Mouse (Mus musculus) macrophage (primary cell): ENCODE measurements around the gene Ccdc38. TPM values are rescaled to one million over a fixed set of nuclear protein-coding genes. Genes with fewer than 3 reads are reported as not detected.
A peak's percentile ranks its signal among the peaks of the same experiment; 100 is the strongest.
"Not testable (repeated sequence)": the region's sequence is repeated elsewhere in the genome, so short reads cannot be mapped to it uniquely, and the experiment has no call there.

Experiments used
- H3K27ac ChIP-seq: fragments of 350-480 bp; formaldehyde crosslinking; 2 replicates; pipeline ENCODE4 v1.9.0; 2021
- H3K36me3 ChIP-seq: fragments of 350-480 bp; formaldehyde crosslinking; 2 replicates; pipeline ENCODE4 v1.9.0; 2021; ENCODE audit errors: inconsistent target
- H3K4me3 ChIP-seq: fragments of 350-480 bp; formaldehyde crosslinking; 2 replicates; pipeline ENCODE4 v1.9.0; 2021; ENCODE audit errors: inconsistent target
- H3K79me2 ChIP-seq: fragments of 350-480 bp; formaldehyde crosslinking; 2 replicates; pipeline ENCODE4 v1.9.0; 2021; ENCODE audit errors: inconsistent target
- WGBS: methylation state at CpG from one replicate; pipeline ENCODE4 v1.1.7; 2026; ENCODE audit warnings: inconsistent platforms; ENCODE audit not compliant: missing documents; 5-methylcytosine and 5-hydroxymethylcytosine counted together
- polyA plus RNA-seq: library from polyadenylated mRNA; stranded (reverse); fragments of 250-400 nt; gene quantifications from 3 replicates; pipeline ENCODE4 v1.2.4, GENCODE M21; 2018; ENCODE audit warnings: inconsistent platforms

The Ccdc38 gene
- polyA plus RNA-seq, 1 experiment from 2014 or later: not detected

DNA sequence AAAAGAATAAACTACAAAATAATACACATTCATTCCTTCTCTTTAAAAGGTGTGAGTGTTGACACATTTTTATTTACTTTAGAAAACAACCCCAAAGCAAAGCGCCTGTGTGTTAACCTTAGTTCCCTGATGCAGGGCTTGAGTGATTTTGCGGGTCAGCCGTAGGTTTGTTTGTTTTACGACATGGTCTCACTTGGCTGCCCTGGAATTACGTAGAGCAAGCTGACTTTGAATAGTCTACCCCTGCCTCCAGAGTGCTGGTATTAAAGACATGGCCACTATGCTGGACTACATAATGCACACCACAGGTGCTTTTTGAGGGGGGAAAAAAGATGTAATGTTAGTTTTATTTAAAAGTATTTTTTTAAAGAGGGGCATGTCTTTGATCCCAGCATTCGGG, 1.6 kb upstream of the Ccdc38 start:
- H3K4me3 ChIP-seq: no peak overlapping the region
- H3K27ac ChIP-seq: no peak overlapping the region
- no peaks in the 10 kb centered on the region for H3K36me3 ChIP-seq
- no peaks in the 10 kb centered on the region for H3K79me2 ChIP-seq
- 94% methylated on average over 6 of the region's 6 CpGs for WGBS

GRCm38 (mm10) chr10:93539775-93540430, 529 bp upstream of the Ccdc38 start, which contains the start of gene Amdhd1:
Gene Amdhd1 (minus strand): TSS chr10:93540033.
- no peaks in the 10 kb centered on the region for H3K79me2 ChIP-seq
- H3K36me3 ChIP-seq: no peaks in the 10 kb centered on the region
- WGBS: under 1% methylated on average over 31 of the region's 35 CpGs
- peak within 1 kb of the TSS; percentile 34 for H3K4me3 ChIP-seq
- H3K27ac ChIP-seq: 0 out of 2 replicates have a peak within 1 kb of the TSS, but pooled peaks have one; percentile 5

DNA sequence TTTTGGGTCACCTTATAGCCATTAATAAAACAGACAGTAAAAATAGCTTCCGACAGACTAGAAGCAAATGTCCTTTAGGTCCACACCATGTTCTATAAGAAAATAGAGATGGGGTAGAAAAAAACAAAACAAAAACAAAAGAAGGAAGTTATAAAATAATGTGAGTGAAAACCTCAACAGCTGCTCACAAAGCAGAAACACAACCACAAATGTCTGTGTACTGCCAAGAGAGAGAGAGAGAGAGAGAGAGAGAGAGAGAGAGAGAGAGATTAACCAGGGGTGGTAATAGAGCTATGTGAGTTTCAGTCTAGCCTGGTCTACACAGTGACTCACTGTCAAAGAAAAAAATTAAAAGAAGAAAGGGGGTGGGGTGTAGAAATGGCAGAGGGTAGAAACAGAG, 1.2 kb downstream of the Ccdc38 start:
- Histone ChIP-seq H3K79me2 (no peaks in the 10 kb centered on the region), H3K4me3 (no peak overlapping the region), H3K36me3 (no peaks in the 10 kb centered on the region), H3K27ac (no peak overlapping the region)
- 56% methylated on average over 1 of the region's 1 CpGs for WGBS

GRCm38 (mm10) chr10:93542356-93542755, 1.9 kb downstream of the Ccdc38 start:
- 78% methylated on average over 4 of the region's 4 CpGs for WGBS
- no peaks in the 10 kb centered on the region for H3K79me2 ChIP-seq
- no peak overlapping the region for H3K4me3 ChIP-seq
- H3K27ac ChIP-seq: no peak overlapping the region
- H3K36me3 ChIP-seq: no peaks in the 10 kb centered on the region

GRCm38 (mm10) chr10:93543176-93543575, 2.7 kb downstream of the Ccdc38 start:
- no peak overlapping the region for H3K4me3 ChIP-seq
- WGBS: 95% methylated on average over 6 of the region's 6 CpGs
- H3K36me3 ChIP-seq: no peaks in the 10 kb centered on the region
- no peaks in the 10 kb centered on the region for H3K79me2 ChIP-seq
- H3K27ac ChIP-seq: no peak overlapping the region

GRCm38 (mm10) chr10:93544172-93544571, 3.7 kb downstream of the Ccdc38 start:
- WGBS: 95% methylated on average over 5 of the region's 5 CpGs
- Histone ChIP-seq H3K27ac (no peak overlapping the region), H3K79me2 (no peaks in the 10 kb centered on the region), H3K4me3 (no peak overlapping the region), H3K36me3 (no peaks in the 10 kb centered on the region)

DNA sequence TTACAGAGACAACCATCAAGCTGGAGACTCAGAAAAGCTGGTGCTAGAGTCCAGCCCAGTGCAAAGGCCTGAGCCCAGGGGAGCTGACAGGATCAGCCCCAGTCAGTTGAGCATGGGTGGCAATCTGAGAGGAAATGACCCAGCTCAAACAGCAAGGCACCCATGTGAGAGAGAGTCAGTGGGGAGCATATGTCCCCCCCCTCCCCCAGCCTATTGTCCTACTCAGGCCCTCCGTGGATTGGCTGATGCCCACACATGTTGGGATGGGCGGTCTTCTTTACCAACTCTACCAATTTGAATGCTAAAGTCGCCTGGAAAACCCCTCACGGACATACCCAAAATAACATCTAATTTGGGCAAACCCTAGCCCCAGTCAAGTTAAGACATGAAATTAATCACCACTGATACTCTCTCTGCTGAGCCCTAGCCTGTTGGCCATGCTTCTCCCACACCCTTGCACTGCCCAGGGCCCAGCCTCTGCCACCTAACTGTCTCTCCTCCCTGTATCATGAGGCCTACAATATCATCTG, 7.4 kb downstream of the Ccdc38 start:
- Histone ChIP-seq H3K79me2 (no peaks in the 10 kb centered on the region), H3K36me3 (no peaks in the 10 kb centered on the region), H3K4me3 (no peak overlapping the region), H3K27ac (no peak overlapping the region)
- WGBS: 95% methylated on average over 4 of the region's 4 CpGs

- no peaks in the 10 kb centered on the region for H3K36me3 ChIP-seq
- no peak overlapping the region for H3K4me3 ChIP-seq
- WGBS: 11% methylated on average over 7 of the region's 7 CpGs
- H3K27ac ChIP-seq: no peak overlapping the region
- no peaks in the 10 kb centered on the region for H3K79me2 ChIP-seq
These were observed 8.6 kb downstream of the Ccdc38 start for GRCm38 (mm10) chr10:93548991-93549390.

DNA sequence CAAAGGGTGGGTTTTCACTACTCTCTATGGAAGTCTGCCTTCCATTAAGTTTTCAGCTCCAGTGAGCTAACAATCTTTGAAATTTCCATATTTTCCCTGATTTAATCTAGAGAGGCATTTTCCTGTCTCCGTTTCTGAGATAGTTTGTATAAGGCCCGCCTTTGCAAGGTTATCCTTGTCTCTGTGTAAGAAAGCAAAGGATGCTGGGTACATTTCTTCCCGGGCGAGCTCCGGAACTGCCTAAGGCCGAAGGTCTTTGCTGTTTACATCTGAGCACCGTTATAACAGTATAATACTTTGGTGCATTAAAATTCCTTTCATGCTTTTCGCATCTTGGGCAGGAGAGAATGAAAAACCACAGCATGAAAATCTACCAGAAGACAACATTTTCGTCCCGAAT, 9.4 kb downstream of the Ccdc38 start:
- Histone ChIP-seq H3K79me2 (no peaks in the 10 kb centered on the region), H3K36me3 (no peaks in the 10 kb centered on the region), H3K4me3 (no peak overlapping the region), H3K27ac (no peak overlapping the region)
- 95% methylated on average over 10 of the region's 10 CpGs for WGBS

- H3K36me3 ChIP-seq: no peaks in the 10 kb centered on the region
- H3K4me3 ChIP-seq: no peak overlapping the region
- H3K79me2 ChIP-seq: no peaks in the 10 kb centered on the region
- 70% methylated on average over 8 of the region's 8 CpGs for WGBS
- H3K27ac ChIP-seq: no peak overlapping the region
These were observed 12.2 kb downstream of the Ccdc38 start for GRCm38 (mm10) chr10:93552596-93552995.

DNA sequence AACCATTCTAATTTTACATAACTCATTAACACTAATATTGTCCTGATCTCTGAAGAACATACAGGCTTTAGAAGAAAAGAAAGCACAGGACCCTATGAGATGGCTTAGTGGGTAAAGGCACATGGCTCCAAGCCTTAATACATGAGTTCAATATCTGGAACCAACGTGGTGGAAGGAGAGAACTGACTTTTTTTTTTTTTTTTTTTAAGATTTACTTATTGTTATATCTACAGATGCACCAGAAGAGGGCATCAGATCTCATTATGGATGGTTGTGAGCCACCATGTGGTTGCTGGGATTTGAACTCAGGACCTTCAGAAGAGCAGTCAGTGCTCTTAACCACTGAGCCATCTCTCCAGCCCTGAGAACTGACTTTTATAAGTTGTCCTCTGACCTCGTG, 17.5 kb downstream of the Ccdc38 start:
- H3K79me2 ChIP-seq: not testable (repeated sequence)

GRCm38 (mm10) chr10:93559786-93560185, 19.4 kb downstream of the Ccdc38 start:
- no peaks in the 10 kb centered on the region for H3K36me3 ChIP-seq
- H3K4me3 ChIP-seq: no peak overlapping the region
- WGBS: 93% methylated on average over 9 of the region's 9 CpGs
- H3K27ac ChIP-seq: no peak overlapping the region
- no peaks in the 10 kb centered on the region for H3K79me2 ChIP-seq

More for the DNA sequence above, 17.5 kb downstream of the Ccdc38 start:
- H3K36me3 ChIP-seq, H3K4me3 ChIP-seq, H3K27ac ChIP-seq: not testable (repeated sequence)
- WGBS: 69% methylated on average over 2 of the region's 2 CpGs

- no peak overlapping the region for H3K4me3 ChIP-seq
- no peaks in the 10 kb centered on the region for H3K36me3 ChIP-seq
- H3K27ac ChIP-seq: no peak overlapping the region
- WGBS: 45% methylated on average over 14 of the region's 14 CpGs
- H3K79me2 ChIP-seq: no peaks in the 10 kb centered on the region
These were observed 24.2 kb downstream of the Ccdc38 start for GRCm38 (mm10) chr10:93564518-93565090.

GRCm38 (mm10) chr10:93567066-93567465, 26.6 kb downstream of the Ccdc38 start:
- 35% methylated on average over 10 of the region's 10 CpGs for WGBS
- H3K79me2 ChIP-seq: no peaks in the 10 kb centered on the region
- no peak overlapping the region for H3K27ac ChIP-seq
- H3K36me3 ChIP-seq: no peaks in the 10 kb centered on the region
- no peak overlapping the region for H3K4me3 ChIP-seq

- no peaks in the 10 kb centered on the region for H3K36me3 ChIP-seq
- H3K4me3 ChIP-seq: no peak overlapping the region
- no peak overlapping the region for H3K27ac ChIP-seq
- H3K79me2 ChIP-seq: no peaks in the 10 kb centered on the region
- 90% methylated on average over 11 of the region's 11 CpGs for WGBS
These were observed 27.6 kb downstream of the Ccdc38 start for GRCm38 (mm10) chr10:93567841-93568566.
